In genomic region chr12:85778962-85779361, GRCm38 (mm10) we compare ENCODE assay signal across 22 mouse cellular contexts. TPM values are rescaled to one million over a fixed set of nuclear protein-coding genes. Genes with fewer than 3 reads are reported as not detected.
DNase-seq lines count a peak whose midpoint lies in the region; ATAC-seq and TF ChIP-seq lines count a peak whose summit lies in the region.
"Had no signal": no experiment of that assay in that cellular context is flagged by ENCODE, and none has a peak within 500 bp of the region (broad histone marks: within the 10 kb centered on the region; RNA-seq: fewer than 3 reads in every experiment).

No protein-coding gene starts in this region.

- no peaks in the 10 kb centered on the region for H3K27me3 ChIP-seq in lung, embryonic 14.5 days (ENCODE audit: insufficient read depth, low read length)
- no peaks in the 10 kb centered on the region for H3K27me3 ChIP-seq in lung, embryonic 15.5 days
- H3K27me3 ChIP-seq in lung, embryonic 16.5 days (ENCODE audit: control insufficient read depth, insufficient read depth, low read depth, low read length) = no peaks in the 10 kb centered on the region
- no peaks in the 10 kb centered on the region for H3K27me3 ChIP-seq in lung, postnatal 0 days (replicated peaks; ENCODE audit: insufficient read depth, low read length)
- H3K27me3 ChIP-seq: CH12.LX had no signal

- H3K9ac ChIP-seq in lung, embryonic 14.5 days = no peak overlapping the region
- H3K9ac ChIP-seq in lung, embryonic 15.5 days = no peak overlapping the region
- H3K9ac ChIP-seq in lung, embryonic 16.5 days (ENCODE audit: low read length) = no peak overlapping the region
- no peak overlapping the region for H3K9ac ChIP-seq in lung, postnatal 0 days (replicated peaks; ENCODE audit: low read depth)

- H3K27ac ChIP-seq in lung, embryonic 14.5 days (ENCODE audit: low read depth) = no peak overlapping the region
- H3K27ac ChIP-seq in lung, embryonic 15.5 days = peak overlapping the region; percentile 58; the same call in 1 of the 2 replicates
- peak overlapping the region; percentile 62; the same call in 1 of the 2 replicates for H3K27ac ChIP-seq in lung, embryonic 16.5 days (ENCODE audit: low read length)
- no peak overlapping the region for H3K27ac ChIP-seq in lung, postnatal 0 days (ENCODE audit: low read length)

- peak; percentile 29 for DNase-seq in lung, embryonic 14.5 days
- no peak for DNase-seq in lung, postnatal 25 days (ENCODE audit: low spot score)
- DNase-seq in lung, postnatal 4 days = no peak
- DNase-seq in lung, postnatal 10 days = no peak
- DNase-seq in lung, postnatal 0 days (ENCODE audit: low spot score) = peak; percentile 75
- no peak for DNase-seq in lung, postnatal 36 days
- DNase-seq: adrenal gland, adult 2 months; adrenal gland, adult 8-10 months; adrenal gland, postnatal 10 days; adrenal gland, postnatal 14 days; adrenal gland, postnatal 25 days; adrenal gland, postnatal 36 days; B cell, adult 2 months; cerebellum, adult 11 months; cerebellum, adult 11-12 months had no signal

- no peak overlapping the region for H3K4me3 ChIP-seq in lung, embryonic 14.5 days (ENCODE audit: low read depth, low read length)
- H3K4me3 ChIP-seq in lung, embryonic 15.5 days = no peak overlapping the region
- no peak overlapping the region for H3K4me3 ChIP-seq in lung, embryonic 16.5 days (ENCODE audit: low read length)
- H3K4me3 ChIP-seq in lung, postnatal 0 days (ENCODE audit: low read depth, low read length) = no peak overlapping the region

- no peaks in the 10 kb centered on the region for H3K4me1 ChIP-seq in lung, embryonic 14.5 days (ENCODE audit: insufficient read depth)
- peaks cover 10% of the 10 kb centered on the region; the same call in 1 of the 2 replicates for H3K4me1 ChIP-seq in lung, embryonic 15.5 days
- peaks cover 10% of the 10 kb centered on the region; the same call in 1 of the 2 replicates for H3K4me1 ChIP-seq in lung, embryonic 16.5 days (replicated peaks; ENCODE audit: control insufficient read depth, insufficient read depth, low read length)
- H3K4me1 ChIP-seq in lung, postnatal 0 days (ENCODE audit: insufficient read depth, low read depth, low read length) = no peaks in the 10 kb centered on the region

- TF ChIP-seq CTCF in lung, embryonic 14.5 days (IDR thresholded peaks at IDR 0.05; ENCODE audit: low read depth) = no peak
- no peak for TF ChIP-seq CTCF in lung, postnatal 0 days (IDR thresholded peaks at IDR 0.05)

- ATAC-seq in lung, embryonic 14.5 days (ENCODE audit: insufficient read depth) = peak; percentile 41
- peak; percentile 32; the same call in 1 of the 2 replicates for ATAC-seq in lung, embryonic 15.5 days (ENCODE audit: borderline replicate concordance, extremely low read depth, low FRiP score, low TSS enrichment)
- ATAC-seq in lung, embryonic 16.5 days (ENCODE audit: low read depth) = peak; percentile 87
- ATAC-seq in lung, postnatal 0 days = peak; percentile 85
- ATAC-seq: activated CD4-positive, CD25-positive, alpha-beta regulatory T cell, adult 4 months; CD4-positive, CD25-positive, alpha-beta regulatory T cell, adult 4 months; Patski had no signal

- peak; percentile 63 for TF ChIP-seq EP300 in lung, postnatal 0 days (IDR thresholded peaks at IDR 0.05)

- no peaks in the 10 kb centered on the region for H3K9me3 ChIP-seq in lung, embryonic 14.5 days (ENCODE audit: low read depth, low read length)
- no peaks in the 10 kb centered on the region for H3K9me3 ChIP-seq in lung, embryonic 15.5 days
- H3K9me3 ChIP-seq in lung, embryonic 16.5 days (ENCODE audit: control insufficient read depth, low read length) = no peaks in the 10 kb centered on the region
- no peaks in the 10 kb centered on the region for H3K9me3 ChIP-seq in lung, postnatal 0 days (ENCODE audit: low read length)
- H3K9me3 ChIP-seq: G1E had no signal

- 21% methylated on average over 3 of the region's 3 CpGs for WGBS in lung, embryonic 14.5 days
- 27% methylated on average over 3 of the region's 3 CpGs for WGBS in lung, embryonic 15.5 days
- 24% methylated on average over 3 of the region's 3 CpGs for WGBS in lung, embryonic 16.5 days
- WGBS in lung, postnatal 0 days = 18% methylated on average over 3 of the region's 3 CpGs

- H3K4me2 ChIP-seq in lung, embryonic 14.5 days = no peak overlapping the region
- no peak overlapping the region for H3K4me2 ChIP-seq in lung, embryonic 15.5 days
- no peak overlapping the region for H3K4me2 ChIP-seq in lung, embryonic 16.5 days (ENCODE audit: low read depth, low read length)
- H3K4me2 ChIP-seq in lung, postnatal 0 days (replicated peaks; ENCODE audit: low read depth, low read length) = no peak overlapping the region

- no peaks in the 10 kb centered on the region for H3K36me3 ChIP-seq in lung, embryonic 14.5 days (ENCODE audit: insufficient read depth)
- H3K36me3 ChIP-seq in lung, embryonic 15.5 days = no peaks in the 10 kb centered on the region
- H3K36me3 ChIP-seq in lung, embryonic 16.5 days (ENCODE audit: control insufficient read depth, insufficient read depth, low read length) = no peaks in the 10 kb centered on the region
- H3K36me3 ChIP-seq in lung, postnatal 0 days (ENCODE audit: insufficient read depth, low read length) = no peaks in the 10 kb centered on the region
- H3K36me3 ChIP-seq: G1E had no signal

RNA-seq across cellular contexts. Expression of gene Flvcr2, which starts 32.6 kb away (rescaled TPM):
- 2.2 and 2.8 TPM in 2 replicates for polyA plus RNA-seq in lung, embryonic 14.5 days (2014; fragmentation: Nextera tagmentation; extraction: Ambion mirVana)
- 3.6 and 5.1 TPM in 2 replicates for polyA plus RNA-seq in lung, embryonic 15.5 days (2015; fragmentation: Nextera tagmentation; extraction: Ambion mirVana)
- 6.5 and 8.3 TPM in 2 replicates for polyA plus RNA-seq in lung, embryonic 16.5 days (2015; fragmentation: Nextera tagmentation; extraction: Ambion mirVana)
- polyA plus RNA-seq in lung, postnatal 0 days (2015; fragmentation: Nextera tagmentation; extraction: Ambion mirVana) = 23.3 and 26.8 TPM in 2 replicates
- polyA plus RNA-seq: G1E had no signal

RNA-seq across cellular contexts. Expression of gene Erg28, which starts 45.4 kb away (rescaled TPM):
- polyA plus RNA-seq in lung, embryonic 14.5 days (2014; fragmentation: Nextera tagmentation; extraction: Ambion mirVana) = 113 and 118 TPM in 2 replicates
- 111 and 114 TPM in 2 replicates for polyA plus RNA-seq in lung, embryonic 15.5 days (2015; fragmentation: Nextera tagmentation; extraction: Ambion mirVana)
- 102 and 108 TPM in 2 replicates for polyA plus RNA-seq in lung, embryonic 16.5 days (2015; fragmentation: Nextera tagmentation; extraction: Ambion mirVana)
- polyA plus RNA-seq in lung, postnatal 0 days (2015; fragmentation: Nextera tagmentation; extraction: Ambion mirVana) = 76.5 and 80.8 TPM in 2 replicates

RNA-seq across cellular contexts. Expression of gene Ttll5, which starts 45.5 kb away (rescaled TPM):
- polyA plus RNA-seq in lung, embryonic 14.5 days (2014; fragmentation: Nextera tagmentation; extraction: Ambion mirVana) = 17.5 and 21.3 TPM in 2 replicates
- polyA plus RNA-seq in lung, embryonic 15.5 days (2015; fragmentation: Nextera tagmentation; extraction: Ambion mirVana) = 13.6 and 13.9 TPM in 2 replicates
- 15.5 and 17.5 TPM in 2 replicates for polyA plus RNA-seq in lung, embryonic 16.5 days (2015; fragmentation: Nextera tagmentation; extraction: Ambion mirVana)
- 4.9 and 6.4 TPM in 2 replicates for polyA plus RNA-seq in lung, postnatal 0 days (2015; fragmentation: Nextera tagmentation; extraction: Ambion mirVana)

Comparison
In these comparisons a context has a peak if more than half of its experiments do, and no peak if none do; other contexts are left out.
1. DNase-seq: peak in lung, embryonic 14.5 days (single experiment) and lung, postnatal 0 days (single experiment); none in lung, postnatal 25 days (single experiment), lung, postnatal 4 days (0 of 2), lung, postnatal 10 days (single experiment) and lung, postnatal 36 days (single experiment).
2. H3K27ac ChIP-seq: peak in lung, embryonic 15.5 days (single experiment) and lung, embryonic 16.5 days (single experiment); none in lung, embryonic 14.5 days (single experiment) and lung, postnatal 0 days (single experiment).
3. ATAC-seq: peak in every context shown above with its lines; median percentile 87 in lung, embryonic 16.5 days; 85 in lung, postnatal 0 days; 41 in lung, embryonic 14.5 days; 32 in lung, embryonic 15.5 days.